Mouse (Mus musculus) megakaryocyte, embryonic 14.5 days (primary cell): ENCODE results near the gene Gli3.

Source experiments
- FLI1 ChIP-seq: IDR thresholded peaks from 2 replicates; pipeline ENCODE4 v1.6.1; 2012; ENCODE audit warnings: low read length, inconsistent platforms, mixed read lengths
- GATA1 ChIP-seq: IDR thresholded peaks from 3 replicates; pipeline ENCODE4 v1.6.1; 2012; ENCODE audit warnings: mixed read lengths, low read length, inconsistent platforms, borderline replicate concordance

DNA sequence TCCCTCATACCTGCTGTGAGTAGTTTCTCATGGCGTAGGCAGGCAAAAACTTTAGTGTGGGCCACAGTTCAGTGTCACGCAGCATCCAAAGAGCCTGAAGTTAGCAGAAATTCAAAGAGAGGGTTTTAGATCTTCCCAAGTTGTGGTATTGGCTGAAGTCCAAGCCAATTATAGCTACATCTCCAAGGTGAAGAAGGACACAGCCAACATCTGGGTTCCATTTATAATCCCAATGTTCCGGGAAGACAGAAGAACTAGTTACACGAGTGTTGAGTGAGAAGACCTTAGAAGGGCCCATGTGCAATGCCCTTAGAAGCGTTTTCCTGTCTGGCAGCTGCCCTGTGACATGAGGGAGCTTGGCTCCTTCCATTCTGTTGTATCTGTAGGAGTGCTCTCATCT, 5.2 kb upstream of the Gli3 start:
- no peak for TF ChIP-seq GATA1
- no peak for TF ChIP-seq FLI1
